Mouse (Mus musculus) hindbrain, embryonic 11.5 days (tissue): ENCODE measurements around the gene Stk24. TPM values are rescaled to one million over a fixed set of nuclear protein-coding genes. Genes with fewer than 3 reads are reported as not detected.
A peak's percentile ranks its signal among the peaks of the same experiment; 100 is the strongest.

Source experiments
- ATAC-seq: fragments of 200-750 bp; cut with Nextera tagmentation; 2 replicates; pipeline ENCODE4 v1.8.0; 2017; ENCODE audit warnings: mild to moderate bottlenecking, moderate TSS enrichment, moderate library complexity; ENCODE audit not compliant: low FRiP score
- DNase-seq: peaks from one replicate; pipeline ENCODE4 v3.0.0-alpha.2; 2015; ENCODE audit warnings: low spot score
- H3K27ac ChIP-seq: fragments of 300-500 bp; sonication (generic); 2 replicates; pipeline ENCODE4 v1.5.1; 2014; ENCODE audit warnings: mild to moderate bottlenecking, low read depth, low read length
- H3K27me3 ChIP-seq: fragments of 300-500 bp; sonication (generic); 2 replicates; pipeline ENCODE4 v1.6.1; 2014; ENCODE audit warnings: mild to moderate bottlenecking, low read length, moderate library complexity, mixed read lengths; ENCODE audit not compliant: control insufficient read depth, insufficient read depth
- H3K36me3 ChIP-seq: fragments of 300-500 bp; sonication (generic); 2 replicates; pipeline ENCODE4 v1.6.1; 2014; ENCODE audit warnings: mild to moderate bottlenecking, low read length, moderate library complexity, mixed read lengths; ENCODE audit not compliant: control insufficient read depth, insufficient read depth
- H3K4me1 ChIP-seq: fragments of 300-500 bp; sonication (generic); replicated peaks from 2 replicates; pipeline ENCODE4 v1.6.1; 2014; ENCODE audit warnings: low read length, mixed read lengths; ENCODE audit not compliant: control insufficient read depth, insufficient read depth
- H3K4me2 ChIP-seq: fragments of 300-500 bp; sonication (generic); replicated peaks from 2 replicates; pipeline ENCODE4 v1.6.1; 2014; ENCODE audit warnings: mild to moderate bottlenecking, low read depth, low read length
- H3K4me3 ChIP-seq: fragments of 300-500 bp; sonication (generic); 2 replicates; pipeline ENCODE4 v1.5.1; 2014; ENCODE audit warnings: low read depth, low read length
- H3K9ac ChIP-seq: fragments of 300-500 bp; sonication (generic); 2 replicates; pipeline ENCODE4 v1.6.1; 2014; ENCODE audit warnings: low read depth, low read length
- H3K9me3 ChIP-seq: fragments of 300-500 bp; sonication (generic); 2 replicates; pipeline ENCODE4 v1.6.1; 2016; ENCODE audit warnings: low read length; ENCODE audit not compliant: control insufficient read depth
- WGBS: fragments of 180-500 bp; shearing (Covaris S2); extraction: QIAGEN DNeasy Blood & Tissue Kit; methylation state at CpG from one replicate; pipeline ENCODE4 v1.1.7; 2014; 5-methylcytosine and 5-hydroxymethylcytosine counted together
- polyA plus RNA-seq: library from polyadenylated mRNA; unstranded; fragments of >200 nt; fragmentation: Nextera tagmentation; extraction: Ambion mirVana; gene quantifications from 2 replicates; pipeline ENCODE4 v1.2.1, GENCODE M21; 2014

The Stk24 gene
- polyA plus RNA-seq, 1 experiment from 2014 or later = 33.3 TPM

DNA sequence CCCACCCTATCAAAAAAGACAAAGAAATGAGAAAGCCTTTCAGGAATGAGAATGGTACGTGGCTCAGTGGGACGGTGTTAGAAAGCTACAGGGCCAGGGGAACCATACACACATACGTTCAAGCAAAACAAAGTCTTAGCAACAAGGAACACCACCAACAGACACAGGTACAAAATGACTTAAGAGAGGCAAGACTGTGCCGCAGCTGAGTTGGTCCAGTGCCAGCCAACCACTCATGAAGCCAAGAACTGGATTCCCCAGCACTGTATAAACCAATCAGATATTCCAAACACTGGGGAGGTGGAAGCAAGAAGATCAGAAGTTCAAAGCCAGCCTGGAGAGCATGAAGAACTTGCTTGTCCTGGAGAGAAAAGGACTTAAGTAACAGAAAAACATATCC, 5.9 kb downstream of the Stk24 start:
- ATAC-seq = no peak
- 86% methylated on average over 4 of the region's 4 CpGs for WGBS
- no peak overlapping the region for H3K27ac ChIP-seq
- H3K4me3 ChIP-seq = no peak overlapping the region
- H3K9ac ChIP-seq = no peak overlapping the region
- no peaks in the 10 kb centered on the region for H3K27me3 ChIP-seq
- no peak overlapping the region for H3K4me2 ChIP-seq
- H3K9me3 ChIP-seq = no peaks in the 10 kb centered on the region
- H3K36me3 ChIP-seq = no peaks in the 10 kb centered on the region
- no peak for DNase-seq
- 0 out of 2 replicates have a peak, but pooled peaks cover 2% of the 10 kb centered on the region for H3K4me1 ChIP-seq

DNA sequence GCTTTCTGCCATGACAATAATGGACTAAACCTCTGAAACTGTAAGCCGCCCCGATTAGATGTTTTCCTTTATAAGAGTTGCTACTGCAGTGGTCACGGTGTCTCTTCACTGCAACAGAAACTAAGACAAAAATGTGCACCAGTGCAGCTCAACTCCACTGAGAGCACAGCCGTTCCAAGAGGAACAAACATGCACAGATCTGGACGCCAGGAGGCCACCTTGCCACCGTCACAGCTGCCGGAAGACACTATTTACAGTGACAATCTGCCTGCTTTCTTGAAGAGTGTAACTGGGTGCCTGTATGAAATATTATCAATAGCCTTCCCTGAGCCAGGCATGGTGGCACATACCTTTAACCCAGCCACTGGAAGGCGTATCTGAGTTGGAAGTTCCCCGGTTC, 6.8 kb downstream of the Stk24 start:
- H3K4me1 ChIP-seq = 0 out of 2 replicates have a peak, but pooled peaks cover 2% of the 10 kb centered on the region
- WGBS = 93% methylated on average over 9 of the region's 9 CpGs
- ATAC-seq (no peak), DNase-seq (no peak)
- H3K27me3 ChIP-seq = no peaks in the 10 kb centered on the region
- no peaks in the 10 kb centered on the region for H3K9me3 ChIP-seq
- no peak overlapping the region for H3K27ac ChIP-seq
- H3K4me3 ChIP-seq = no peak overlapping the region
- no peak overlapping the region for H3K9ac ChIP-seq
- H3K4me2 ChIP-seq = no peak overlapping the region
- no peaks in the 10 kb centered on the region for H3K36me3 ChIP-seq

DNA sequence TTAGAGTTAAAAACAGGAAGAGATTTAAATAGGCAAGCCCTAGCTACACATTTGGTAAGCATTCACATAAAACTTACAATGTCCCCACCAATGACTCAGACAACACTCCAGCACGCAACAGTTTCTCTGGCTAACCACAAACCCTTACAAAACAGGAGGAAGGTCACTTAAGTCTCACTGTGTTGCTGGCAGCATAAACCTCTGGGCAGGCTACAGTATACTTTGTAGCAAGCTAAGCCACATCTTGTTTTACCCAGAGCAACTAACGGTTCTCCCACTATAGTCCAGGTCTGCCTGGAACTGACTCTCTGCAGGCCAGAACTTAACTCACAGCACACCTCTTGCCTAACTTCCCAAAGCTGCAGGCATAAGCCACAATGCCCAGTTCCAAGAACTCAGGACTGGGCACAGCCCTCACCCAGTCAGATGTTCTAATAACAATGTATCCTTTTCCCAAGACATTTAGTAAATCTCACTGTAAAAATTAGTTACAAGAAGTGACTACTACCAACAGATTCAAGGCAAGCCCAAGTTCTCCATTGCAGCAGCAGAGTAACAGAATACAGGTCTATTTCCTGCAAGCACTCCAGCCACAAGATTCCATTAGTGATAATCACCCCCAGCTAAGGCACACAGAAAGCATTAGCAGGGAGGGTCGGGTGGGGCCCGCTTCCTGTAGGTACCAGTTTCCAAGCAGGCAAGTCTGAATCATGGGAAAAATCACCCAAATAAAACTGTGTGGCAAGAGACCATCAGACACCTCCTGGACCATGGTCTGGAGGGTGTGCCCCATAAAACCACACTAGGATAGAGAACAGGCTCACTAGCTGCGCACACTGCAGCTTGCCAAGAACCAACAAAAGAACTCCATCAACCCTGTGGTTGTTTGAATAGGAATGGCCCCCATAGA, 7.6 kb downstream of the Stk24 start:
- no peaks in the 10 kb centered on the region for H3K27me3 ChIP-seq
- no peaks in the 10 kb centered on the region for H3K9me3 ChIP-seq
- no peak for ATAC-seq
- H3K36me3 ChIP-seq = no peaks in the 10 kb centered on the region
- no peak overlapping the region for H3K27ac ChIP-seq
- H3K4me3 ChIP-seq = no peak overlapping the region
- no peak for DNase-seq
- no peak overlapping the region for H3K9ac ChIP-seq
- H3K4me2 ChIP-seq = no peak overlapping the region
- 0 out of 2 replicates have a peak, but pooled peaks cover 2% of the 10 kb centered on the region for H3K4me1 ChIP-seq
- WGBS = 91% methylated on average over 5 of the region's 5 CpGs

DNA sequence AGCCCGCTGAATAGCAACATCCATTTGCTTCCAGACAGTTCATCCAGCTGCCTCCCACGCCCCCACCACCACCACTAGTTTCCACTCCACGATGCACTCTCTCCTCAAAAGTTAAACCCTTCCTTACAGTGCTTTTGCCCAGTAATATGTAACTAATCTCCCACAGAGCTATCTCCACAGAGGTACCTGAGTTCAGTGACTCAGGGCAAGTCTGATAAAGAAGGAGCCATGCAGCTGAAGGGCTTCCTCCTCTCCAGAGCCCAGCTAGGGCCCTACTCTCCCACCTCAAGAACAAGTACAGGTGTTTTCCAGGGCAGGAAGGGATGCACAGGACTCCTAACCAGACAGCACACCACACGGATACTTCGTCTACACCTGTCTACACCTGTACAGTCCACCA, 10.4 kb downstream of the Stk24 start:
- 72% methylated on average over 5 of the region's 5 CpGs for WGBS
- Histone ChIP-seq H3K9me3 (no peaks in the 10 kb centered on the region), H3K4me3 (no peak overlapping the region), H3K36me3 (no peaks in the 10 kb centered on the region), H3K27ac (no peak overlapping the region), H3K9ac (no peak overlapping the region), H3K4me1 (0 out of 2 replicates have a peak, but pooled peaks cover 2% of the 10 kb centered on the region), H3K27me3 (no peaks in the 10 kb centered on the region), H3K4me2 (no peak overlapping the region)
- no peak for ATAC-seq
- no peak for DNase-seq

DNA sequence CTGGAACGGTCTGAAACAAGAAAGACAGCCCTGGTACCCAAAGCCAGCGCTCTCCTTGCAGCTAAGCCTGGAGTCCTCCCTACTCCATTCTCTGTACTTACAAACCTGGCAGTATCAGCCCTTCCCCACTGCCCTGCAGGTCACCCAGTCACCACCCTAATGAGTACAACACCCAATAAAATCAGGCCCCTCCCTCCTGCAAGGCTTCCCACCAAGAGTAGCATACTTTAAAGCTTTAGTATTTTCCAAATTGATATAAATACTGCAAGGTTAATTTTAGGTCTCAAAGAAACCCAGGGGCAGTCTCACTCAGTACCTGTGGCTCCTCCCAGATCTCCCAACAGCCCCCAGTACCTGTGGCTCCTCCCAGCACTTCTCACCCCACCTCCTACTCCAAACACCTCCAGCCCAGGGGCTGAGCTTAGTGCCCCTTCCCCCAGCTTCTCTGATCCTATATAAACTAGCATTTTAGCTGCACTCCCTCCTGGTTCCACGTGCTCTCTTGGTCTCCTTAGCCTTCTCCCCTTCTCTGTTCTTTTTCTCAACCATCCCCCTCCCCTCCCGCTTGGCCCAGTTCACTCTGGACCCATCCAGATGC, 11.6 kb downstream of the Stk24 start:
- 61% methylated on average over 4 of the region's 4 CpGs for WGBS
- no peak overlapping the region for H3K4me2 ChIP-seq
- H3K4me3 ChIP-seq = no peak overlapping the region
- ATAC-seq (no peak), DNase-seq (no peak)
- no peak overlapping the region for H3K9ac ChIP-seq
- H3K27ac ChIP-seq = no peak overlapping the region
- no peaks in the 10 kb centered on the region for H3K9me3 ChIP-seq
- H3K36me3 ChIP-seq = no peaks in the 10 kb centered on the region
- H3K27me3 ChIP-seq = no peaks in the 10 kb centered on the region
- H3K4me1 ChIP-seq = 0 out of 2 replicates have a peak, but pooled peaks cover 2% of the 10 kb centered on the region

DNA sequence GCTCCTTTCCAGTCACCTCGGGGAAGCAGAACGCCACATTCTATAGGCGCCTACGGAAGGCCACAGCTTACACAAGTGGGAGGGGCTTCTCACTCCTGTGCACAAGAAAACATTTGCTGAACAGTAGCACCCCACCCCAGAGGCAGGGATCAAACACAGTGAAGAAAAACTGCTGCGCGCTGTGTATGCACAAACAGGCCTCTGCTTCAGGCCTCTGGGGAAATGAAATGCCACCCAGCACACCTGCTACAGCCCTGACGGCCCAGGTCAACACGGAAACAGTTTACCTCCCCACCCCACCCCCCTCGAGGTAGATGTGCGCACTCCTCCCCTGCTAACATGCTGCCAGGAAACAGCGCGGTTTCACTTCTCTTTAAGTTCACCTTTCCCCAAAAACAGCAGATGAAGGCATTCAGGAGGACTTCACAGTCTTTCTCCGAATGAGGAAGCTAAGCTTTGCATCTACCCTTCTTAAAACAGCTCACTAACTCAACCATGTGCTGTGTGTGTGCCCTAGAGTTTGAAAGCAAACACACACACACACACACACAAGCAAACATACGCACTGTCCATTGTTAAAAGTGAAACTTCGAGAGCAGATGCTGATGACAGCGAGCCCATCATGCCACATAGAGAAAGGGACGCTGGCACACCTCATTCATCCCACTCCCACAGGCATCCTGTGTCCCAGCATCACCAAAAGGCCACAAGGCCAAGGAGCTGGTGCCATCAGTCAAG, 13.7 kb downstream of the Stk24 start:
- no peak for DNase-seq
- Histone ChIP-seq H3K9me3 (no peaks in the 10 kb centered on the region), H3K4me3 (no peak overlapping the region), H3K9ac (no peak overlapping the region), H3K36me3 (no peaks in the 10 kb centered on the region), H3K4me2 (no peak overlapping the region), H3K27ac (no peak overlapping the region), H3K27me3 (no peaks in the 10 kb centered on the region), H3K4me1 (0 out of 2 replicates have a peak, but pooled peaks cover 2% of the 10 kb centered on the region)
- WGBS = 75% methylated on average over 17 of the region's 17 CpGs
- 0 out of 2 replicates have a peak, but pooled peaks have one; percentile 6 for ATAC-seq

DNA sequence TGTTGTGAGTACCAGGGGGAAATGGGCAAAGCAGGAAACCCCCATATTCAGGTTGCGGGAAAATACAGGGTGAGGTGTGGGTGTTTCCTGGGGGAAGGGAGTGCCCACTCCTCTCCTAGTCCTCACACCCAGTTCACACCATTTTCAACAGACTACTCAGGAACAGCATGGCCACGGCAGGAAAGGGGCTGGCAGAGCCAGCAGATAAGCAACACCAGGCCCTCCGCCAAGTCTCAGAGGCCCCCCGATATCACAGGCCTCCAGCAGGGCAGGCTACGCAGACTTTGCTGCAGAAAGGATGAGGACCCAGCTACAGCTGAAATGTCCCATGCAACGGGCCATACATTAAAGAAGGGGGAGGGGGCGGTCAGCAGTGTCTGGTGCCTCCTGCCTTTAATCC, 14.4 kb downstream of the Stk24 start:
- Histone ChIP-seq H3K4me1 (0 out of 2 replicates have a peak, but pooled peaks cover 2% of the 10 kb centered on the region), H3K9me3 (no peaks in the 10 kb centered on the region), H3K27me3 (no peaks in the 10 kb centered on the region), H3K27ac (no peak overlapping the region), H3K9ac (no peak overlapping the region), H3K4me2 (no peak overlapping the region), H3K4me3 (no peak overlapping the region), H3K36me3 (no peaks in the 10 kb centered on the region)
- 87% methylated on average over 7 of the region's 7 CpGs for WGBS
- DNase-seq (no peak), ATAC-seq (no peak)

DNA sequence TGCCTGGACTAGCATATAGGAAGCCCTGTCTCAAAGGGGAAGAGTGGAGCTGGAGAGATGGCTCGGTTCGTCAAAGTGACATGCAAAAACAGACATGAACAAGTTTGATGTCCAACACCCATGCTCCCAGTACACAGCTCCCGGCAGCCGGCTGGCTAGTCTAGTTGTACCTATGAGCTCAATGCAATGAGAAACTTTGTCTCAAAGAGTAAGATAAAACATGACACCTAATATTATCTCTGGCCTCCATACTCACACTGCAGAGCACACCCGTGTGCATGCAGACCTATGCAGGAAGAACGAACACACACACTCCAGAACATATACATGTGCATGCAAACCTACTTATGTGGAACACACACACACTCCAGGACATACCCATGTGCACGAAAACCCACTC, 15.5 kb downstream of the Stk24 start:
- Histone ChIP-seq H3K9ac (no peak overlapping the region), H3K4me2 (no peak overlapping the region), H3K27me3 (no peaks in the 10 kb centered on the region), H3K27ac (no peak overlapping the region), H3K36me3 (no peaks in the 10 kb centered on the region), H3K4me3 (no peak overlapping the region), H3K4me1 (no peaks in the 10 kb centered on the region), H3K9me3 (no peaks in the 10 kb centered on the region)
- ATAC-seq (no peak), DNase-seq (no peak)
- WGBS = 97% methylated on average over 7 of the region's 7 CpGs
